Mouse (Mus musculus) liver, embryonic 13.5 days (tissue): ENCODE data around the gene Ifrd2. TPM values are rescaled to one million over a fixed set of nuclear protein-coding genes. Genes with fewer than 3 reads are reported as not detected.

Experiments
- ATAC-seq: fragments of 200-750 bp; cut with Nextera tagmentation; 2 replicates; pipeline ENCODE4 v1.8.0; 2017; ENCODE audit warnings: low read depth, mild to moderate bottlenecking, moderate number of reproducible peaks, moderate library complexity
- DNase-seq: peaks from one replicate; pipeline ENCODE4 v3.0.0; 2022
- H3K27ac ChIP-seq: fragments of 300-500 bp; sonication (generic); 2 replicates; pipeline ENCODE4 v1.5.1; 2015; ENCODE audit warnings: moderate library complexity, mild to moderate bottlenecking, inconsistent platforms
- H3K27me3 ChIP-seq: fragments of 300-500 bp; sonication (generic); 2 replicates; pipeline ENCODE4 v1.6.1; 2015; ENCODE audit warnings: mild to moderate bottlenecking, inconsistent platforms
- H3K36me3 ChIP-seq: fragments of 300-500 bp; sonication (generic); 2 replicates; pipeline ENCODE4 v1.6.1; 2015; ENCODE audit warnings: mild to moderate bottlenecking, inconsistent platforms
- H3K4me1 ChIP-seq: fragments of 300-500 bp; sonication (generic); replicated peaks from 2 replicates; pipeline ENCODE4 v1.6.1; 2015; ENCODE audit warnings: inconsistent platforms
- H3K4me2 ChIP-seq: fragments of 300-500 bp; sonication (generic); 2 replicates; pipeline ENCODE4 v1.6.1; 2015; ENCODE audit warnings: inconsistent platforms, mild to moderate bottlenecking, moderate library complexity
- H3K4me3 ChIP-seq: fragments of 300-500 bp; sonication (generic); replicated peaks from 2 replicates; pipeline ENCODE4 v1.5.1; 2015; ENCODE audit warnings: mild to moderate bottlenecking, inconsistent platforms
- H3K9ac ChIP-seq: fragments of 300-500 bp; sonication (generic); 2 replicates; pipeline ENCODE4 v1.6.1; 2015; ENCODE audit warnings: mild to moderate bottlenecking, inconsistent platforms
- H3K9me3 ChIP-seq: fragments of 300-500 bp; sonication (generic); replicated peaks from 2 replicates; pipeline ENCODE4 v1.6.1; 2016; ENCODE audit warnings: inconsistent platforms
- WGBS: fragments of 180-500 bp; shearing (Covaris S2); methylation state at CpG from one replicate; pipeline ENCODE4 v1.1.7; 2015; ENCODE audit not compliant: insufficient replicate concordance; 5-methylcytosine and 5-hydroxymethylcytosine counted together
- polyA plus RNA-seq: library from polyadenylated mRNA; unstranded; fragments of >200 nt; fragmentation: Nextera tagmentation; extraction: Ambion mirVana; gene quantifications from 2 replicates; pipeline ENCODE4 v1.2.1, GENCODE M21; 2015

Gene Ifrd2
- polyA plus RNA-seq, 1 experiment from 2014 or later = 175 TPM

DNA sequence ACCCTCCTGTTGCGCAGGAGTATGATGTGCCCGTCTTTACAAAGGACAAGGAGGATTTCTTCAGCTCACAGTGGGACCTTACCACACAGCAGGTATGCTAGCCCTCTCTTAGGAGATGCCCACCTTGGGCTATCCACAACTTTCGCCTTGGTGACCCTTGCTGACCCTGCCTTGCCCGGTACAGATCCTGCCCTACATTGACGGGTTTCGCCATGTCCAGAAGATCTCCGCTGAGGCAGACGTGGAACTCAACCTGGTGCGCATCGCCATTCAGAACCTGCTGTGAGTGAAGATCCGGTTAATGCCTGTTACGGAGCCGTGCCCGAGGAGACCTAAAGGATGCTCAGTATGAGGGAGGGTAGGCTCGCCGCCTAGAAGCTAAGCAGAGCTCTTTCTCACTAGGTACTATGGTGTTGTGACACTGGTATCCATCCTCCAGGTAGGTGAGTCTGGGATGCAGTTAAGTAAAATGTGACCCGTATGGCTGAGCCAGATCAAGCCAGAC, 43.2 kb upstream of the Ifrd2 start:
- Histone ChIP-seq H3K4me3 (no peak overlapping the region), H3K9me3 (no peaks in the 10 kb centered on the region)
- 89% methylated on average over 17 of the region's 17 CpGs for WGBS

DNA sequence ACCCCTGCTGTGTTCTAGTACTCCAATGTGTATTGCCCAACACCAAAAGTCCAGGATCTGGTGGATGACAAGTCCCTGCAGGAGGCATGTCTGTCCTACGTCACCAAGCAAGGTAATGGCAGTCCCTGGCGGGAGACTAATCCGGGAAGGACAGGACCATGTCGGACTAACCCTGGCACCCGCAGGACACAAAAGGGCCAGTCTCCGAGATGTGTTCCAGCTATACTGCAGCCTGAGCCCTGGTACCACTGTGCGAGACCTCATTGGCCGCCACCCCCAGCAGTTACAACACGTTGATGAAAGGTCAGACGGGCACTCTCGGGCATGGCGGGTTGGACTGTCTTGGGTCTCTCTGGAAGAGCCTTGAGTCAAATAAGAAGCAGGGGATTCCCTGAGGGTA, 42.7 kb upstream of the Ifrd2 start:
- Histone ChIP-seq H3K9ac (no peak overlapping the region), H3K36me3 (peaks cover 27% of the 10 kb centered on the region), H3K9me3 (no peaks in the 10 kb centered on the region), H3K27me3 (peaks cover 16% of the 10 kb centered on the region; the same call in 1 of the 2 replicates), H3K4me1 (peaks cover 50% of the 10 kb centered on the region), H3K4me3 (no peak overlapping the region), H3K4me2 (no peak overlapping the region), H3K27ac (no peak overlapping the region)
- ATAC-seq (no peak), DNase-seq (no peak)
- 89% methylated on average over 12 of the region's 12 CpGs for whole genome bisulfite sequencing

More for the DNA sequence above, 43.2 kb upstream of the Ifrd2 start:
- no peak for DNase-seq
- Histone ChIP-seq H3K9ac (no peak overlapping the region), H3K27ac (no peak overlapping the region), H3K4me1 (peaks cover 50% of the 10 kb centered on the region), H3K36me3 (peaks cover 32% of the 10 kb centered on the region), H3K4me2 (no peak overlapping the region), H3K27me3 (peaks cover 11% of the 10 kb centered on the region; the same call in 1 of the 2 replicates)
- no peak for ATAC-seq

DNA sequence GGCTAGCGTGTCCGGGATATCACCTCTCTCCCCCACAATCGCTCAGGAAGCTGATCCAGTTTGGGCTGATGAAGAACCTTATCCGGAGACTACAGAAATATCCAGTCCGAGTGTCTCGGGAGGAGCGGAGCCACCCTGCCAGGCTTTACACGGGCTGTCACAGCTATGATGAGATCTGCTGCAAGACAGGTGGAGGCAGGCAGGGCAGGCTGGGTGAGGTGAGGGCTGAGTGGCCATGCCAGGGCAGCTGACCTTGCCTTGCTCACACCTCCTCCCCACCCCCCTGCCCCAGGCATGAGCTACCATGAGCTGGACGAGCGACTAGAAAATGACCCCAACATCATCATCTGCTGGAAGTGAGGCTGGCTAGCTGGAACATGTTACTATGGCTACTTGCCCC, 42.2 kb upstream of the Ifrd2 start:
- peaks cover 52% of the 10 kb centered on the region for H3K4me1 ChIP-seq
- H3K27ac ChIP-seq = no peak overlapping the region
- WGBS = 79% methylated on average over 10 of the region's 10 CpGs
- H3K36me3 ChIP-seq = peaks cover 22% of the 10 kb centered on the region
- no peak overlapping the region for H3K9ac ChIP-seq
- DNase-seq = no peak
- no peak overlapping the region for H3K4me2 ChIP-seq
- H3K4me3 ChIP-seq = no peak overlapping the region
- ATAC-seq = no peak
- peaks cover 21% of the 10 kb centered on the region; the same call in 1 of the 2 replicates for H3K27me3 ChIP-seq
- H3K9me3 ChIP-seq = no peaks in the 10 kb centered on the region

DNA sequence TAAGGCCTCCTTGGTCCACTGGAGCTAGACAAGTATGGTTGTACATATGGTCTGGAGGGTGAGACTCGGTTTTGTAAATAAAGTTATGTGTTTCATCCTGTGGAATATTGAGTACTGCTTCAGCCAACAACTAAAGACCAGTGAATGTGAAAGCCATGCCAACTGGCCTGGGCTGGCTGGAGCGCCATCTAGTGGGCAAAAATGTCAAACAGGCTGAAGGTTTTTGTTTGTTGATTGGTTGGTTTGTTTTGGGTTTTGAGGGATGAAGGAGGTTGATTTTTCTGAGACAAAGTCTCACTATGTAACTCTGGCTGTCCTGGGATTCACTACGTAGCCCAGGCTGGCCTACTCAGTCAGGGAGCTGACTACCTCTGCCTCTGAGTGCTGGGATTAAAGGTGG, 41.8 kb upstream of the Ifrd2 start:
- Histone ChIP-seq H3K27ac (no peak overlapping the region), H3K4me1 (peaks cover 54% of the 10 kb centered on the region), H3K9ac (no peak overlapping the region), H3K4me3 (no peak overlapping the region), H3K4me2 (no peak overlapping the region), H3K27me3 (peaks cover 25% of the 10 kb centered on the region), H3K9me3 (no peaks in the 10 kb centered on the region), H3K36me3 (peaks cover 19% of the 10 kb centered on the region)
- DNase-seq (peak; percentile 64), ATAC-seq (no peak)
- WGBS = 3% methylated on average over 3 of the region's 3 CpGs

DNA sequence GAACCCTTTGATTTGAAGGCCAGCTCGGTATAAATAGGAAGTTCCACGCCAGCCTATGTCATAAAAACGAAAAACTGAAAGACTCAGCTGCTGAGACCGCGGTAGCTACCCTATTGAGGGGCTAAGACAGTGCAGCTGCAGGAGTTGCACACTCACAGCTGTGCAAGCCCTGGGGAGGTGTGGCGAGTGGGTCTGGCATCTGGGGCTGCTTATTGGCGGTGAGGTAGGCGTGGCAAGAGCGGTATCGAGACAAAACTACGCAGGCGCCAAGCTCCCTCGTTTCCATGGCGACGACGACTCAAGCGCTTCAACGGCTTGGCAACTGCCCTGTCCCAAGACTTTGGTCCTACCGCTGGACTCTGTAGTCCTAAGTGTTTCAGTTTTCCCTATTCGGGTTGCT, 40.4 kb upstream of the Ifrd2 start, which contains the start of gene Zmynd10:
Gene Zmynd10 (plus strand): TSS at position 273 of the 400 bp plus-strand sequence.
- Histone ChIP-seq H3K27ac (0 out of 2 replicates have a peak within 1 kb of the TSS, but pooled peaks have one; percentile 13), H3K9ac (0 out of 2 replicates have a peak within 1 kb of the TSS, but pooled peaks have one; percentile 47), H3K36me3 (peaks cover 19% of the 10 kb centered on the region), H3K4me2 (peak within 1 kb of the TSS; percentile 53), H3K9me3 (no peaks in the 10 kb centered on the region), H3K4me1 (peaks cover 57% of the 10 kb centered on the region), H3K27me3 (peaks cover 39% of the 10 kb centered on the region), H3K4me3 (peak within 1 kb of the TSS; percentile 7; the same call in 1 of the 2 replicates)
- DNase-seq (peak; percentile 85), ATAC-seq (peak; percentile 67)
- WGBS = 5% methylated on average over 20 of the region's 20 CpGs

DNA sequence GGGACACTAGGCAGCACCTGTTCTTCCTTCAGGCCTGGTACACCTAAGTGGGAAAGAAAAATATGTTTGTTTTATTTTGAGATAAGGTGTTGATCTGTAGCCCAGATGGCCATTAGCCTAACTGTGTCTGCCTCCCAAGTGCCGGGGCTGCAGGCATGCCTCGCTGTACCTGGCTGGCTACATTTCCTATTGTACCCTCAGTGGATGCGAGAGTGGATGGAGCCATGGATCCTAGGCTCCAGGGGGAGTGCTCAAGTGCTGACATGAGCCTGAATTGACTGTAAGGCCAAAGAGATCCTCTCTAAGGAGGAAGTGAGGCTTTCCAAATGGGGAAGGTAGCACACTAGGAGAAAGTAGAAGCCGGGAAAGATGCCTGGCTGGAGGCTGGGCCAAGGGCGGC, 39.5 kb upstream of the Ifrd2 start:
- peaks cover 44% of the 10 kb centered on the region for H3K27me3 ChIP-seq

DNA sequence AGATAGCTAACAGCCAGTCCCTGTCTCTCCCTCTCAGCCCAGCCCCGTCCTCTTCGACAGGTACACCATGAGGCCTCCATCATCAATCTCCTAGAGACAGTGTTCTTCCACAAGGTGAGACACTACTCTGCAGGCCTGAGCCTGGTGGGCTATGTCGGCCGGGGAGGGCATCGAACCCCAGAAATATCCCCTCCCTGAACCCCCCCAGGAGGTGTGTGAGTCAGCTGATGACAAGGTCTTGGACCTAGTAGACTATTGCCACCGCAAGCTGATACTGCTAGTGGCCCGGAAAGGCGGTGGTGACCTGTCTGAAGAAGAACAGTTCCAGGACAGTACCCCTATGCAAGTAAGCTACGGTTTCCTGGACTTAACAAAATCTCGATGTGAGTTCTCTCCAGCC, 38.6 kb upstream of the Ifrd2 start:
- H3K4me2 ChIP-seq = no peak overlapping the region
- H3K4me3 ChIP-seq = no peak overlapping the region
- ATAC-seq = no peak
- H3K36me3 ChIP-seq = peaks cover 14% of the 10 kb centered on the region
- no peak overlapping the region for H3K27ac ChIP-seq
- H3K27me3 ChIP-seq = peaks cover 44% of the 10 kb centered on the region
- no peaks in the 10 kb centered on the region for H3K9me3 ChIP-seq
- DNase-seq = no peak
- H3K4me1 ChIP-seq = peaks cover 63% of the 10 kb centered on the region
- H3K9ac ChIP-seq = no peak overlapping the region
- WGBS = 85% methylated on average over 10 of the region's 10 CpGs

More for the DNA sequence above, 39.5 kb upstream of the Ifrd2 start:
- peaks cover 59% of the 10 kb centered on the region for H3K4me1 ChIP-seq
- H3K9ac ChIP-seq = no peak overlapping the region
- peaks cover 19% of the 10 kb centered on the region for H3K36me3 ChIP-seq
- 66% methylated on average over 5 of the region's 5 CpGs for WGBS
- ATAC-seq (no peak), DNase-seq (no peak)
- H3K27ac ChIP-seq = 0 out of 2 replicates have a peak overlapping the region, but pooled peaks have one; percentile 13
- H3K4me2 ChIP-seq = no peak overlapping the region
- H3K9me3 ChIP-seq = no peaks in the 10 kb centered on the region
- no peak overlapping the region for H3K4me3 ChIP-seq

DNA sequence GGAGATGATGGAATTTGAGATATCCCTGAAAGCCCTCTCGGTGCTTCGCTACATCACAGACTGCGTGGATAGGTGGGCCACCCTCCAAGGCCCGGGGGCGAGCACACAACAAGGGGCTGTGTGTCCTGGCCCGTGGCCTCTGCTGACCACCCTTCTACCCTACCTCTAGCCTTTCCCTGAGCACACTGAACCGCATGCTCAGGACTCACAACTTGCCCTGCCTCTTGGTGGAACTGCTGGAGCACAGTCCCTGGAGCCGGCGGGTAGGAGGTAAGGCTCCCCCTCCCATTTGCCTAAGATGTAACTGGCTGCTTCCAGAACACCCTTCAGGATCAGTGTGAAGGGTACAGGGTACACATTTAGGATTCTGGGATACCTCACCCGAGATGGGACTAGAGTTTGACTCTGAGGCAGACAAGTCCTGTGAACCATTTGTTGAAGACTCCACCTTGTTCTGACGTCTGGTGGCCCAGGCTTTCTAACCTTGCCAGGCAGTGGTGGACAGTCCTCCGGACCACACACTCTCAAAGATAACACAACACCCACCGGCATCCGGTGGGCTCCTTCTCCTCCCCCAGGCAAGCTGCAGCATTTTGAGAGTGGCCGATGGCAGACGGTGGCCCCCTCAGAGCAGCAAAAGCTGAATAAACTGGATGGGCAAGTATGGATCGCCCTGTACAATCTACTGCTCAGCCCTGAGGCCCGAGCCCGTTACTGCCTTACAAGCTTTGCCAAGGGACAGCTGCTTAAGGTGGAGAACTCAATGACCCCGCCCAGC, 38.0 kb upstream of the Ifrd2 start:
- peaks cover 44% of the 10 kb centered on the region for H3K27me3 ChIP-seq
- WGBS = 78% methylated on average over 20 of the region's 20 CpGs
- no peak overlapping the region for H3K27ac ChIP-seq
- DNase-seq (no peak), ATAC-seq (no peak)
- H3K9ac ChIP-seq = no peak overlapping the region
- no peak overlapping the region for H3K4me2 ChIP-seq
- H3K36me3 ChIP-seq = peaks cover 7% of the 10 kb centered on the region
- no peaks in the 10 kb centered on the region for H3K9me3 ChIP-seq
- no peak overlapping the region for H3K4me3 ChIP-seq
- H3K4me1 ChIP-seq = peaks cover 66% of the 10 kb centered on the region

DNA sequence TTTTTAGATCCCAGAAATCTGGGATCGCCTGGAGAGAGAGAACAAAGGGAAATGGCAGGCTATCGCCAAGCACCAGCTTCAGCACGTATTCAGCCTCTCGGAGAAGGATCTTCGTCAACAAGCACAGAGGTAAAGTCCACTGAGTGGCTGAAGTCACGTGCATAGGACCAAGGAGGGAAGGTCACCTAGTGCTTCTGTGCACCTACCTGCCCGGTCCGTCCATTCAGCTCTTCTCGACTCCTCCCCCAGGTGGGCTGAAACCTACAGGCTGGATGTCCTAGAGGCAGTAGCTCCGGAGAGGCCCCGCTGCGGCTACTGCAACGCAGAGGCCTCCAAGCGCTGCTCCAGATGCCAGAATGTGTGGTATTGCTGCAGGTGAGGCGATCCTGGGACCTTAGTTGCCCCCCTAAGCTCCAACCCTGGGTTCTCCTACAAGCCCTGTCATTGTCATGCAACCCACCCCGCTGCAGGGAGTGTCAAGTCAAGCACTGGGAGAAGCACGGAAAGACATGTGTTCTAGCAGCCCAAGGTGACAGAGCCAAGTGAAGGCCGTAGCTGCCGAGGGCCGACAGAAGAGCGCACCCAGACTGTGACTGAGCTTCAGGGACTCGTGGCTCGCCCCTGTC, 36.8 kb upstream of the Ifrd2 start:
- no peaks in the 10 kb centered on the region for H3K9me3 ChIP-seq
- no peak for ATAC-seq
- WGBS = 36% methylated on average over 23 of the region's 23 CpGs

DNA sequence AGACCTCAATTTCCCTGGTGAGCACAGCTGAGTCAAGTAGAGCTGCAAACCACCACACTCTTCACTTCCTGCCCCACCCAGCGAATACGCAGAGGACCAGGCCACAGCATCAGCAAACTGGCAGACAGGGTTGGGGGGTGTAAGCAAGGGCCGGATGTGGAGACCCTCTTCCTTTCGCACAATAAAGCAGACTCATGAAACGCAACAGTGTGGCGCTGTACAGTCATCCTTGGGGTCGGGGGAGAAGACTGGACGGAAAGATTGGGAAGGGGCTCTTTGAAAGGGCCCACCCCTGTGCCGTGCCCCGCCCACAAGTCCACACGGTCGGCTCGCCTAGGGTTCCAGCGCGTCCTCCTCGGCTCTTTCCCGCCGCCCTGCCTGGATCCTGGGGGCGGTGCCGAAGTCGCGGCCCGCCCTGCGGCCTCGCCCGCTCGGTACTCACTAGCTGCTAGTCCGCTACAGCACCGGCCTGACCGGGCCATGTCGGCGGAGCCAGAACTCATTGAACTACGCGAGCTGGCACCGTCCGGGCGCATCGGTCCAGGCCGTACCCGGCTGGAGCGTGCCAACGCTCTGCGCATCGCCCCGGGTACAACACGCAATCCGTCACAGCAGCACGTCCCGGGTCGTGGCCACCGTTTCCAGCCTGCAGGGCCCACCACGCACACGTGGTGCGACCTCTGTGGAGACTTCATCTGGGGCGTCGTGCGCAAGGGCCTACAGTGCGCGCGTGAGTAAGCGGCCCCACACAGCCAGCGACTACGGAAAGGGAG, 36.1 kb upstream of the Ifrd2 start, which contains the start of gene Rassf1:
Gene Rassf1 (plus strand): TSS at position 439 of the 773 bp plus-strand sequence.
- H3K4me2 ChIP-seq = peak within 1 kb of the TSS; percentile 96
- peak within 1 kb of the TSS; percentile 58 for H3K27ac ChIP-seq
- 2% methylated on average over 63 of the region's 63 CpGs for WGBS
- ATAC-seq = peak; percentile 43
- H3K4me3 ChIP-seq = peak within 1 kb of the TSS; percentile 61
- no peaks in the 10 kb centered on the region for H3K9me3 ChIP-seq
- DNase-seq = peak; percentile 71
- peak within 1 kb of the TSS; percentile 76 for H3K9ac ChIP-seq
- H3K36me3 ChIP-seq = peaks cover under 1% of the 10 kb centered on the region; the same call in 1 of the 2 replicates
- peaks cover 70% of the 10 kb centered on the region for H3K4me1 ChIP-seq
- H3K27me3 ChIP-seq = peaks cover 44% of the 10 kb centered on the region

More for the DNA sequence above, 36.8 kb upstream of the Ifrd2 start:
- no peak for DNase-seq
- Histone ChIP-seq H3K27me3 (peaks cover 44% of the 10 kb centered on the region), H3K36me3 (no peaks in the 10 kb centered on the region), H3K4me2 (peak overlapping the region; percentile 96), H3K27ac (no peak overlapping the region), H3K9ac (peak overlapping the region; percentile 76), H3K4me3 (peak overlapping the region; percentile 61), H3K4me1 (peaks cover 69% of the 10 kb centered on the region)
